In the genomic region with DNA sequence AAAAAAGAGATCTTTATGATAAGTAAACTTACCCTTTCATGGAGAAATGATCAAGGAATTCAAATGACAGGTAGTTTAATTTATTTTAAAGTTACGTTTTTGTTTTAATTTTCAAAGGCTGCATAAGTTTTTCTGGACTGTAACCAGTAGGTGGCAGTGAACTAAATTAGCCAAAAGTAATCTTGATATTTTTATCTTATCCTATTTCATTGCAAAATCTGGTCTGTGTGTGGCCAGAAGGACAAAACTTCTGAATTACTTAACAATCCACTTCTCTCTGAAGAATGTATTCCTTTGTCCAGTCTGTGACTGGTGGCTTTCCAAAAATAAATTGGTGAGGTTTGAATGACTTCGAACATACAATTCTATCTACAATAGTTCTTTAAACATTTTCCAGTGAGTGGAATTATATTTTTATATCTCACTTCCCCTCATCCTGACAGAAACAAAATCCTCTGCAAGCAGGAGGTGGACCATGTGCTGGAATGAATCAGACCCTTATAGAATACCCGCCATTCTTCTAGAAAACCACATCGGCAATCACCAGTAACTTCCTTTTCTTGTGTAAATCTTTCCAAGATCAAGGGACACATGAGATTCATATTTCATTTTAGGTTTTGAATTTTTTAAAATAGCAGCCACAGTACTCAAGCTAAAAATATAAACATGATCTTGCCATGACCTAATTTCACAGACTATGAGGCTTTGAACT, we compare ENCODE assay signal across 16 mouse cellular contexts.
DNase-seq lines count a peak whose midpoint lies in the region; ATAC-seq and TF ChIP-seq lines count a peak whose summit lies in the region.
"Had no signal": no experiment of that assay in that cellular context is flagged by ENCODE, and none has a peak within 500 bp of the region (broad histone marks: within the 10 kb centered on the region; RNA-seq: fewer than 3 reads in every experiment).

No protein-coding gene starts in this region.

- H3K79me2 ChIP-seq in CH12.LX (replicated peaks; ENCODE audit: control insufficient read depth, extremely low read depth, insufficient read depth, poor library complexity, severe bottlenecking): no peaks in the 10 kb centered on the region

- H3K4me3 ChIP-seq in intestine, postnatal 0 days (ENCODE audit: low read depth, low read length): no peak overlapping the region
- no peak overlapping the region for H3K4me3 ChIP-seq in intestine, embryonic 15.5 days (replicated peaks)
- H3K4me3 ChIP-seq in CH12.LX (replicated peaks in 1 of 3; ENCODE audit: low read depth in 2 of 3, low read length in 2 of 3, poor library complexity in 1 of 3): no peak overlapping the region
- no peak overlapping the region for H3K4me3 ChIP-seq in cerebellum, adult 2 months (replicated peaks; ENCODE audit: insufficient read depth, low read depth, low read length)
- H3K4me3 ChIP-seq: embryonic facial prominence, embryonic 13.5 days; forebrain, embryonic 15.5 days; liver, embryonic 13.5 days had no signal

- no peaks in the 10 kb centered on the region for H3K4me1 ChIP-seq in intestine, postnatal 0 days (replicated peaks; ENCODE audit: control insufficient read depth, insufficient read depth, low read length)
- H3K4me1 ChIP-seq in intestine, embryonic 15.5 days (replicated peaks): no peaks in the 10 kb centered on the region
- peaks cover 0 to 5% of the 10 kb centered on the region in 2 experiments; a peak in 2 of 4 replicates for H3K4me1 ChIP-seq in CH12.LX (ENCODE audit: control insufficient read depth in 1 of 2, insufficient read depth in 2 of 2)
- no peaks in the 10 kb centered on the region for H3K4me1 ChIP-seq in cerebellum, adult 2 months (ENCODE audit: control insufficient read depth, insufficient read depth, low read length)
- H3K4me1 ChIP-seq: embryonic facial prominence, embryonic 13.5 days; forebrain, embryonic 15.5 days; liver, embryonic 13.5 days had no signal

- no peak for TF ChIP-seq EP300 in CH12.LX (IDR thresholded peaks at IDR 0.05; ENCODE audit: low read length)

- dilution Hi-C loops in CH12.LX (cut with MboI; ENCODE audit: extremely low pct_ligation_motif_present, extremely low pct_unique_long_range_greater_than_20kb, low sequenced_read_pairs): no loop called here

- TF ChIP-seq CTCF in intestine, postnatal 0 days (IDR thresholded peaks at IDR 0.05; ENCODE audit: low read depth): peak; percentile 41
- TF ChIP-seq CTCF in CH12.LX (conservative IDR thresholded peaks at IDR 0.05 in 1 of 2, IDR thresholded peaks at IDR 0.05 in 1 of 2; ENCODE audit: low read depth in 2 of 2, low read length in 2 of 2): peak in 1 of 2 experiments; percentile 49; a peak in 2 of 4 replicates
- TF ChIP-seq CTCF in cerebellum, adult 2 months (IDR thresholded peaks at IDR 0.05; ENCODE audit: borderline replicate concordance, insufficient read depth, low read depth, low read length): no peak

- H3K4me2 ChIP-seq in intestine, postnatal 0 days (replicated peaks; ENCODE audit: low read depth): no peak overlapping the region
- H3K4me2 ChIP-seq in intestine, embryonic 15.5 days (replicated peaks): no peak overlapping the region
- no peak overlapping the region for H3K4me2 ChIP-seq in CH12.LX (ENCODE audit: insufficient read depth, low read depth, poor library complexity, severe bottlenecking)
- H3K4me2 ChIP-seq: embryonic facial prominence, embryonic 13.5 days; forebrain, embryonic 15.5 days; liver, embryonic 13.5 days had no signal

- no peak; the same call in 1 of the 2 replicates for TF ChIP-seq RAD21 in CH12.LX (IDR thresholded peaks at IDR 0.05; ENCODE audit: low read depth, low read length)

- no peaks in the 10 kb centered on the region for H3K27me3 ChIP-seq in intestine, postnatal 0 days (replicated peaks; ENCODE audit: control insufficient read depth, insufficient read depth, low read length)
- H3K27me3 ChIP-seq in intestine, embryonic 15.5 days (replicated peaks): no peaks in the 10 kb centered on the region
- H3K27me3 ChIP-seq in CH12.LX (replicated peaks): no peaks in the 10 kb centered on the region
- H3K27me3 ChIP-seq in cerebellum, adult 2 months (ENCODE audit: control insufficient read depth, insufficient read depth, low read length): no peaks in the 10 kb centered on the region
- H3K27me3 ChIP-seq: embryonic facial prominence, embryonic 13.5 days; forebrain, embryonic 15.5 days; liver, embryonic 13.5 days had no signal

- no peaks in the 10 kb centered on the region for H3K36me3 ChIP-seq in intestine, postnatal 0 days (ENCODE audit: control insufficient read depth, insufficient read depth)
- H3K36me3 ChIP-seq in intestine, embryonic 15.5 days: no peaks in the 10 kb centered on the region
- H3K36me3 ChIP-seq in CH12.LX (replicated peaks in 1 of 2; ENCODE audit: control insufficient read depth in 1 of 2, insufficient read depth in 1 of 2, low read length in 1 of 2): no peaks in the 10 kb centered on the region
- H3K36me3 ChIP-seq: liver, embryonic 13.5 days had no signal

- no peak for TF ChIP-seq POLR2A in CH12.LX (IDR thresholded peaks at IDR 0.05; ENCODE audit: low read depth, low read length)
- no peak for TF ChIP-seq POLR2A in cerebellum, adult 2 months (IDR thresholded peaks at IDR 0.05; ENCODE audit: borderline replicate concordance, insufficient read depth, low read length)

- DNase-seq in 416B (ENCODE audit: low read depth) (peak; percentile 27), CH12.LX (ENCODE audit: extremely low read depth) (no peak)
- no peak for DNase-seq in cerebellum, adult 2 months
- DNase-seq in urinary bladder, postnatal 36 days (ENCODE audit: low spot score in 2 of 2): no peak
- DNase-seq: cerebellum, postnatal 10 days; gastrocnemius, postnatal 36 days; heart, postnatal 14 days; liver, embryonic 13.5 days; right cerebral cortex, postnatal 25 days; thymus, postnatal 25 days had no signal

- no peak overlapping the region for H3K27ac ChIP-seq in intestine, postnatal 0 days (ENCODE audit: low read depth, low read length)
- H3K27ac ChIP-seq in intestine, embryonic 15.5 days: no peak overlapping the region
- no peak overlapping the region for H3K27ac ChIP-seq in CH12.LX (ENCODE audit: insufficient read depth, low read depth)
- no peak overlapping the region for H3K27ac ChIP-seq in cerebellum, adult 2 months (ENCODE audit: insufficient read depth, low read length)
- H3K27ac ChIP-seq: embryonic facial prominence, embryonic 13.5 days; forebrain, embryonic 15.5 days; liver, embryonic 13.5 days had no signal

- ATAC-seq in intestine, postnatal 0 days: no peak
- no peak for ATAC-seq in intestine, embryonic 15.5 days
- ATAC-seq in hematopoietic stem cell, adult 5-6 weeks (replicated peaks in 1 of 2; ENCODE audit: insufficient read depth in 1 of 2, low FRiP score in 2 of 2, low TSS enrichment in 1 of 2, low read depth in 1 of 2, poor library complexity in 2 of 2, severe bottlenecking in 2 of 2): 0 out of 4 replicates have a peak, but pooled peaks have one; percentile 12 to 32
- ATAC-seq: forebrain, embryonic 15.5 days; intestine, embryonic 16.5 days had no signal

- H3K9ac ChIP-seq in intestine, postnatal 0 days (ENCODE audit: low read depth, low read length): no peak overlapping the region
- no peak overlapping the region for H3K9ac ChIP-seq in intestine, embryonic 15.5 days
- no peak overlapping the region for H3K9ac ChIP-seq in CH12.LX (ENCODE audit: insufficient read depth, low read depth)
- H3K9ac ChIP-seq: embryonic facial prominence, embryonic 13.5 days; forebrain, embryonic 15.5 days; liver, embryonic 13.5 days had no signal

- in situ Hi-C loops in CH12.LX (cut with MboI; ENCODE audit: low pct_ligation_motif_present, low pct_unique_long_range_greater_than_20kb, low sequenced_read_pairs): no loop called here

- 70% methylated on average over 4 of the region's 4 CpGs for WGBS in intestine, postnatal 0 days
- WGBS in intestine, embryonic 15.5 days: 77% methylated on average over 4 of the region's 4 CpGs
- WGBS in cerebellum, adult 2 months: 82% methylated on average over 4 of the region's 4 CpGs

- no peaks in the 10 kb centered on the region for H3K9me3 ChIP-seq in intestine, postnatal 0 days (ENCODE audit: control insufficient read depth)
- no peaks in the 10 kb centered on the region for H3K9me3 ChIP-seq in intestine, embryonic 15.5 days
- no peaks in the 10 kb centered on the region for H3K9me3 ChIP-seq in CH12.LX (replicated peaks; ENCODE audit: low read length)
- H3K9me3 ChIP-seq: embryonic facial prominence, embryonic 13.5 days; forebrain, embryonic 15.5 days; liver, embryonic 13.5 days had no signal

TF ChIP-seq in CH12.LX, 34 proteins besides CTCF, POLR2A, EP300 and RAD21:
- TF ChIP-seq ZMIZ1 (IDR thresholded peaks at IDR 0.05; ENCODE audit: low read depth, low read length) (no peak), SMC3 (IDR thresholded peaks at IDR 0.05; ENCODE audit: low read depth, low read length) (peak; percentile 21)

Comparison
In these comparisons a context has a peak if more than half of its experiments do, and no peak if none do; other contexts are left out.
1. ATAC-seq: peak in hematopoietic stem cell, adult 5-6 weeks (2 of 2); none in intestine, postnatal 0 days (single experiment) and intestine, embryonic 15.5 days (single experiment).